Mouse (Mus musculus) embryonic fibroblast, embryonic 13.5 days (primary cell): ENCODE data around the gene BC005561.

ENCODE experiments used
- CTCF ChIP-seq: IDR thresholded peaks from 2 replicates; pipeline ENCODE4 v1.5.1; 2011; ENCODE audit warnings: mild to moderate bottlenecking, control low read depth, low read length, moderate library complexity, borderline replicate concordance; ENCODE audit not compliant: insufficient read depth
- POLR2A ChIP-seq: IDR thresholded peaks from 2 replicates; pipeline ENCODE4 v1.6.1; 2011; ENCODE audit warnings: low read depth, mild to moderate bottlenecking, control low read depth, low read length, moderate library complexity

GRCm38 (mm10) chr5:104460856-104461255 is 47.3 kb upstream of the BC005561 start:
- TF ChIP-seq CTCF = no peak
- no peak for TF ChIP-seq POLR2A
